ENCODE assay signal across 9 mouse cellular contexts in the genomic region with DNA sequence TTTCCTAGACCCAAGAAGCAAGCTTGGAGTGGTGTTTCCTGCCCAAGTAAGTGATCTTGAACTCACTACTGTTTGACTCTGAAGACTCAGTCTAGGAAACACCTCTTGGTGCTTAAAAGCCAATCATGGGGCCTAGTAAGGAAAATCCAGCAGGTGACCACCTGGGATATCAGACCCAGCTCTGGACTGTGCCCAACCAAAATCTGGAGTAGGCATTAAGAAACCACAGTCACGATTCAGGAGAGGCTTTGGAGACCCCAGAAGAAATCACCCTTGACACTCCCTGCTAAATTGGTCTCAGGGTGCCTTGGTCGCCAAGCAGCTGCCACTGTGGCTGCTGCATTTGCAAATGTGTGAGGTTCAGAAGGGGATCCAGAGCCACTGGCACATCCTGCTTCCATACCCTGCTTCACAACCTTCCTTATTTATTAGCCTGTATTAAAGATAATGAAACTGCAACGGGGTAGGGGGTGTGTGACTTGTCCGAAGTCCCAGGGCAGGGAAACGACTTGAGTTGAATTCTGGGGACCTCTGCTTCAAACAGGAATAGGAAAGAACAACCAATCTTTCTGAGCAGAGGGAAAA. TPM values are rescaled to one million over a fixed set of nuclear protein-coding genes. Genes with fewer than 3 reads are reported as not detected.
A peak's percentile ranks its signal among the peaks of the same experiment; 100 is the strongest.
DNase-seq lines count a peak whose midpoint lies in the region; ATAC-seq lines count a peak whose summit lies in the region.
"Had no signal": no experiment of that assay in that cellular context is flagged by ENCODE, and none has a peak within 500 bp of the region (broad histone marks: within the 10 kb centered on the region; RNA-seq: fewer than 3 reads in every experiment).

No protein-coding gene starts in this region.

- peak overlapping the region; percentile 80 for H3K4me2 ChIP-seq in kidney, embryonic 16.5 days (replicated peaks; ENCODE audit: low read depth, low read length)
- peak overlapping the region; percentile 72 for H3K4me2 ChIP-seq in embryonic facial prominence, embryonic 12.5 days (replicated peaks)
- H3K4me2 ChIP-seq in intestine, embryonic 16.5 days (ENCODE audit: low read depth, low read length) = no peak overlapping the region; the same call in 1 of the 2 replicates

- WGBS in kidney, embryonic 16.5 days = 3% methylated on average over 5 of the region's 5 CpGs
- WGBS in embryonic facial prominence, embryonic 12.5 days = 2% methylated on average over 5 of the region's 5 CpGs
- 3% methylated on average over 5 of the region's 5 CpGs for WGBS in intestine, embryonic 16.5 days

- H3K4me3 ChIP-seq in kidney, embryonic 16.5 days (ENCODE audit: low read length) = peak overlapping the region; percentile 49; the same call in 1 of the 2 replicates
- H3K4me3 ChIP-seq in embryonic facial prominence, embryonic 12.5 days = peak overlapping the region; percentile 38
- peak overlapping the region; percentile 47; the same call in 1 of the 2 replicates for H3K4me3 ChIP-seq in intestine, embryonic 16.5 days (ENCODE audit: low read length)

- no peaks in the 10 kb centered on the region for H3K36me3 ChIP-seq in kidney, embryonic 16.5 days (ENCODE audit: insufficient read depth, low read length)
- no peaks in the 10 kb centered on the region for H3K36me3 ChIP-seq in embryonic facial prominence, embryonic 12.5 days
- no peaks in the 10 kb centered on the region for H3K36me3 ChIP-seq in intestine, embryonic 16.5 days (ENCODE audit: control insufficient read depth, insufficient read depth, low read length)

- no peak for DNase-seq in kidney, adult 11 months
- peak; percentile 43 for DNase-seq in neural tube, embryonic 10.5 days (ENCODE audit: extremely low spot score, low spot score)
- no peak for DNase-seq in urinary bladder, postnatal 4 days (ENCODE audit: low spot score in 2 of 2)
- no peak for DNase-seq in cerebellum, adult 9-10 months
- DNase-seq: kidney, postnatal 36 days had no signal

- H3K9me3 ChIP-seq in kidney, embryonic 16.5 days (ENCODE audit: low read length) = no peaks in the 10 kb centered on the region
- H3K9me3 ChIP-seq in embryonic facial prominence, embryonic 12.5 days = no peaks in the 10 kb centered on the region
- no peaks in the 10 kb centered on the region for H3K9me3 ChIP-seq in intestine, embryonic 16.5 days (ENCODE audit: control insufficient read depth, low read length)

- H3K4me1 ChIP-seq in kidney, embryonic 16.5 days (ENCODE audit: insufficient read depth, low read length) = peaks cover 15% of the 10 kb centered on the region
- peaks cover 13% of the 10 kb centered on the region for H3K4me1 ChIP-seq in embryonic facial prominence, embryonic 12.5 days
- H3K4me1 ChIP-seq in intestine, embryonic 16.5 days (ENCODE audit: control insufficient read depth, insufficient read depth, low read length) = peaks cover 11% of the 10 kb centered on the region

- no peak overlapping the region for H3K9ac ChIP-seq in kidney, embryonic 16.5 days (replicated peaks; ENCODE audit: low read length)
- H3K9ac ChIP-seq in embryonic facial prominence, embryonic 12.5 days = no peak overlapping the region
- H3K9ac ChIP-seq in intestine, embryonic 16.5 days (ENCODE audit: low read depth, low read length) = no peak overlapping the region

- H3K27ac ChIP-seq in kidney, embryonic 16.5 days (ENCODE audit: low read length) = no peak overlapping the region
- H3K27ac ChIP-seq in embryonic facial prominence, embryonic 12.5 days = no peak overlapping the region
- H3K27ac ChIP-seq in intestine, embryonic 16.5 days (ENCODE audit: low read length) = no peak overlapping the region

- ATAC-seq in kidney, embryonic 16.5 days (ENCODE audit: low FRiP score, low TSS enrichment) = no peak
- ATAC-seq in embryonic facial prominence, embryonic 12.5 days (ENCODE audit: insufficient number of reproducible peaks, insufficient read depth, low FRiP score, low TSS enrichment) = 0 out of 2 replicates have a peak, but pooled peaks have one; percentile 25
- ATAC-seq in intestine, embryonic 16.5 days = no peak
- ATAC-seq in megakaryocyte-erythroid progenitor cell, adult 5-6 weeks (replicated peaks; ENCODE audit: low FRiP score, low TSS enrichment, poor library complexity, severe bottlenecking) = no peak

- H3K27me3 ChIP-seq in kidney, embryonic 16.5 days (ENCODE audit: insufficient read depth, low read length) = peaks cover 94% of the 10 kb centered on the region
- peaks cover 91% of the 10 kb centered on the region for H3K27me3 ChIP-seq in embryonic facial prominence, embryonic 12.5 days
- H3K27me3 ChIP-seq in intestine, embryonic 16.5 days (replicated peaks; ENCODE audit: control insufficient read depth, insufficient read depth, low read length) = peaks cover 76% of the 10 kb centered on the region

RNA-seq across cellular contexts. Expression of gene Lhx2, which starts 0.6 kb away (rescaled TPM):
- polyA plus RNA-seq in kidney, embryonic 16.5 days (2015; fragmentation: Nextera tagmentation; extraction: Ambion mirVana) = 0.16 TPM in 1 of 2 replicates, not detected in the other
- 18.4 and 22.2 TPM in 2 replicates for polyA plus RNA-seq in embryonic facial prominence, embryonic 12.5 days (2016; fragmentation: Nextera tagmentation; extraction: Ambion mirVana)
- polyA plus RNA-seq in intestine, embryonic 16.5 days (2015; fragmentation: Nextera tagmentation; extraction: Ambion mirVana) = 0.05 TPM in 1 of 2 replicates, not detected in the other
- total RNA-seq in megakaryocyte-erythroid progenitor cell, adult 5-6 weeks (2014; fragmentation: Nextera tagmentation) = not detected in 2 replicates
- total RNA-seq in megakaryocyte-erythroid progenitor cell, adult 5-6 weeks (2017) = not detected in 2 replicates

RNA-seq across cellular contexts. Expression of gene Dennd1a, which starts 51.2 kb away (rescaled TPM):
- polyA plus RNA-seq in kidney, embryonic 16.5 days (2015; fragmentation: Nextera tagmentation; extraction: Ambion mirVana) = 14.3 and 15.4 TPM in 2 replicates
- 17.9 and 21.4 TPM in 2 replicates for polyA plus RNA-seq in embryonic facial prominence, embryonic 12.5 days (2016; fragmentation: Nextera tagmentation; extraction: Ambion mirVana)
- polyA plus RNA-seq in intestine, embryonic 16.5 days (2015; fragmentation: Nextera tagmentation; extraction: Ambion mirVana) = 9.6 and 11.1 TPM in 2 replicates
- total RNA-seq in megakaryocyte-erythroid progenitor cell, adult 5-6 weeks (2014; fragmentation: Nextera tagmentation) = 28.3 and 37.0 TPM in 2 replicates
- total RNA-seq in megakaryocyte-erythroid progenitor cell, adult 5-6 weeks (2017) = 17.6 and 34.2 TPM in 2 replicates

Comparison
In these comparisons a context has a peak if more than half of its experiments do, and no peak if none do; other contexts are left out.
1. RNA of gene Lhx2, which starts 0.6 kb away (polyA plus RNA-seq): 18.4 to 22.2 TPM in embryonic facial prominence, embryonic 12.5 days; 0.16 TPM in kidney, embryonic 16.5 days and 0.05 TPM in intestine, embryonic 16.5 days; every median in the first group is over 10 times any median in the second.
2. Peak in every context shown above with its lines, with median percentiles within 50 percentile points of each other: H3K4me3 ChIP-seq.